Mouse (Mus musculus): ENCODE data around the gene Gramd1a. TPM values are rescaled to one million over a fixed set of nuclear protein-coding genes. Genes with fewer than 3 reads are reported as not detected.
A peak's percentile ranks its signal among the peaks of the same experiment; 100 is the strongest.

Gramd1a gene
- 10 to 100 TPM; 41.9 to 51.7 TPM for total RNA-seq (2021)
- long read RNA-seq, experiment 1, partial matches to known transcripts: 10 of 62 reads
- long read RNA-seq, experiment 1, other reads (novel, unspliced or antisense): 52 of 62 reads
- long read RNA-seq, experiment 2, partial matches to known transcripts: 7 of 22 reads
- long read RNA-seq, experiment 2, other reads (novel, unspliced or antisense): 15 of 22 reads

GRCm38 (mm10) chr7:31155296-31156033 lies at the start of gene Gramd1a:
Gramd1a (minus strand) TSS chr7:31155896.
- no peak for DNase-seq (ENCODE audit: low spot score in 2 of 2)

- DNase-seq (ENCODE audit: low spot score in 2 of 2): no peak
Observed at GRCm38 (mm10) chr7:31195591-31196307, 40.1 kb upstream of the Gramd1a start.

DNA sequence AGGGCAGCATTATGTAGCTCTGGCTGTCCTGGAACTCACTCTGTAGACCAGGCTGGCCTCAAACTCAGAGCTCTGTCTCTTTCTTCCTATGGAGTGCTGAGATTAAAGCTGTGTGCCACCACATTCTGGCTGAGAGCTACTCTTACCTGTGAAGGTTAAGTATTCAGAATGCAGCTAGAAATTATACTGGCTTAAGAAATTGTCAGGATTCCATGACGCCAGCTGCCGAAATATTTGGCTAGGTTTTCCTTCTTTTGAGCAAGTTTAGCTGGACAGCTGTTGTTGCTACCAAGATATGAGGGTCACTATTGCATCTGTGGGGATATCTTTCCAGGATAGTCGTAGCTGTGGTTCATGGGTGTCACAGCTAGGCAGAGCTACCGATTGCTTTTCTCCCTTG lies 29.0 kb upstream of the Gramd1a start:
- DNase-seq (ENCODE audit: low spot score in 2 of 2): no peak

- no peak for DNase-seq (ENCODE audit: low spot score in 2 of 2)
Observed at GRCm38 (mm10) chr7:31182863-31183262, 27.2 kb upstream of the Gramd1a start.

- DNase-seq (ENCODE audit: low spot score in 2 of 2): peak; percentile 66 to 69
Observed at GRCm38 (mm10) chr7:31176886-31177763, 21.4 kb upstream of the Gramd1a start.

DNA sequence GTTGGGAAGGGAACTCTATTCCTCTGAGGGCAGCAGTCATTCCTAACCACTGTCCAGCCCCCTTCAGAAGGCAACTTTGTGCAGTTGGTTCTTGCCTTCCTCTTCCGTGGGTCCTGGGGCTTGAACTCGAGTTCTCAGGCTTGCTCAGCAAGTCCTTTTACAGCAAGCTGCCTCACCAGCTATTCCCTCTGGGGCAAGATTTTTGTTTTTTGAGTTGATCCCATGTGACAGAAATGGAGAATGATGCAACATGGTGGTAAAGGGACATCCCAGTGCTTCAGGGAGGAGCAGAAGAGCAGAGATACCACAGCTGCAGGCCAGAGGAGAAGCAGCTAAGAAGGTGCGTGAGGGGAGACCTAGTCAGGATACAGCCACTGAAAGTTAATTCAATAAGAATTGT lies 19.4 kb upstream of the Gramd1a start:
- no peak for DNase-seq (ENCODE audit: low spot score in 2 of 2)

- DNase-seq (ENCODE audit: low spot score in 2 of 2): no peak
Observed at GRCm38 (mm10) chr7:31174466-31174865, 18.8 kb upstream of the Gramd1a start.

DNA sequence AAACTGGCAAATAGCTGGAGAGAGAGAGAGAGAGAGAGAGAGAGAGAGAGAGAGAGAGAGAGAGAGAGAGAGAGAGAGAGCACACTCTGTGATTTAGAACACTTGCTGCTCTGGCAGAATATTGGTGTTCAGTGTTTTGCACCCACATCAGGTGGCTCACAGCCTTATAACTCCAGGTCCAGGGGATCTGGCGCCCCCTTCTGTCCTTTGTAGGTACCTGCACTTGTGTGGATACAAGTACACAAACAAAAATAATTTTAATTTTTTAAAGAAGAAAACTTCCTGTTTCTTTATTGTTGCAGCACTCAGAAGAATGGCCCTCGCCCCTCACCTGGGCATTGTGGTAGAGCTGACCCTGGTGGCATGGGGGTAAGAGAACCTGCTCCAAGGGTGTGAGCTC lies 16.5 kb upstream of the Gramd1a start:
- DNase-seq (ENCODE audit: low spot score in 2 of 2): no peak

DNA sequence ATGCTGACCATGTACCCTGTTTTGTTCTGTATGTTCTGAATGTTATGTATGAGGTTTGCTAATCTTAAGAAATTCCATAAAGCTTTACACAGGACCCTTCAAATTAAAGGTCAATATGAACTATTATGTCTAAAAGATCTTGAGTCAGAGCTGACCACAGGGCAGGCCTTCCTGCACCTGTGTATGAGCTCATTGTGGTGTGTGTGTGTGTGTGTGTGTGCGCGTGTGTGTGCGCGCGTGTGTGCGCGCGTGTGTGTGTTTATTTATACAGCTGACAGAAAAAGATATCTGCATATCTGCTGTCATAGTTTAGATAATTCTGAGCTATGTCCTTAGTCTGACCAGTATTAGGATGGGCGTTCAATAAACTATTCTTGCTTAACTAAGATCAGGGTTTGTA lies 14.8 kb upstream of the Gramd1a start:
- DNase-seq (ENCODE audit: low spot score in 2 of 2): no peak

DNA sequence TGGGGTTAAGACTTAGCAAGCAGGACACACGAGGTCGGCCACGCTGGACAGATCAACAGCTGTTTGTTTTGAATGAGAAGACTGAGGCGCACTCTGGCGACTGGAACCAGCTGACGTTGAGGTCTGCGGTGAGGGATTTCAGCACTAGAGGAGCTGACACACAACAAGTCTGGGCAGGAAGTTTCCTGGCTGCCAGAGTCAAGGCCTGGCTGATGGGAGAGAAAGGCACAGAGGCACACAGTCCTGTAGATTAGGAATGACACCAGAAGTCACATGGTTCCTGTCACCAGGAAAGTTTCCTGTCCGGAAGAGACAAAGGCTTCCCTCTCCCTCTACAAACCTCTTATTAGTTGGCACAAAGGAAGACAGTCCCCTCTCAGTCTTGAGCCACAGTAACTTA lies 12.7 kb upstream of the Gramd1a start:
- DNase-seq (ENCODE audit: low spot score in 2 of 2): no peak

DNA sequence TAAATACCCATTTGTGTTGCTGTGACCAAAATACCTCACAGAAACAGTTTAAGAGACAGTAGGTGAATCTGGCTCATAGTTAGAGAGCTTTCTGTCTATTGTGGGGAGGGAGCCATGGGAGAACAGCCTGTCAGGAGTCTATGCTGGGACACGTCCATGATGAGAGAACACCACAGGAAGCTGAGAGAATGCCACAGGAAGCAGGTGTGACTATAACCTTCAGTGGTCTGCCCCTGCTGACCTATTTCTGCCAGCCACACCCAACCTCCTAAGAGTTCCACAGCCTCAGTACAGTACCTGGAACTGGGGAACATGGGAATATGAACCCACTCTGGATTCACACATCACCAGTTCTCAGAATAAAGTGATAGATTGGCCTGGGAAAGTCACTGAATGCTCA lies 9.1 kb upstream of the Gramd1a start:
- DNase-seq (ENCODE audit: low spot score in 2 of 2): no peak

- no peak for DNase-seq (ENCODE audit: low spot score in 2 of 2)
Observed at GRCm38 (mm10) chr7:31163666-31164577, 8.2 kb upstream of the Gramd1a start.

- DNase-seq (ENCODE audit: low spot score in 2 of 2): no peak
Observed at GRCm38 (mm10) chr7:31162324-31162723, 6.6 kb upstream of the Gramd1a start.

DNA sequence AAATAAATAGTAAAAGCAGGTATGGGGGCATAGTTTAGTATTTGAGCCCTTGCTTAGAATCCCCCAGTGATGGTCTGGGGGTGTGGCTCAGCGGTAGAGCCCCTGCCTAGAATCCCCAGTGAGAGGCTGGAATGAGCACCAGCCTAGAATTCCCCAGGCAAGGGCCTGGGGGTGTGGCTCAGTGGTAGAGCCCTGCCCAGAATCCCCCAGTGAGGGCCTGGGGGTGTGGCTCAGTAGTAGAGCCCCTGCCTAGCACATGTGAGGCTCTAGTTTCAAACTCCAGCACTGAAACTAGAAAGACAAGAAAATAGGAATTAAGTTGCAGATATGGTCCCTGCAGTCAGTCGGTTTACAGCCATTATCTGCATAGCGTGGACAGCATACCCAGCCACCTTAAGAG lies 6.1 kb upstream of the Gramd1a start:
- DNase-seq (ENCODE audit: low spot score in 2 of 2): no peak

- DNase-seq (ENCODE audit: low spot score in 2 of 2): no peak
Observed at GRCm38 (mm10) chr7:31161246-31161645, 5.5 kb upstream of the Gramd1a start.

GRCm38 (mm10) chr7:31160763-31161162 lies 5.1 kb upstream of the Gramd1a start:
- DNase-seq (ENCODE audit: low spot score in 2 of 2): no peak

- no peak for DNase-seq (ENCODE audit: low spot score in 2 of 2)
Observed at GRCm38 (mm10) chr7:31156034-31156928, 585 bp upstream of the Gramd1a start.

DNA sequence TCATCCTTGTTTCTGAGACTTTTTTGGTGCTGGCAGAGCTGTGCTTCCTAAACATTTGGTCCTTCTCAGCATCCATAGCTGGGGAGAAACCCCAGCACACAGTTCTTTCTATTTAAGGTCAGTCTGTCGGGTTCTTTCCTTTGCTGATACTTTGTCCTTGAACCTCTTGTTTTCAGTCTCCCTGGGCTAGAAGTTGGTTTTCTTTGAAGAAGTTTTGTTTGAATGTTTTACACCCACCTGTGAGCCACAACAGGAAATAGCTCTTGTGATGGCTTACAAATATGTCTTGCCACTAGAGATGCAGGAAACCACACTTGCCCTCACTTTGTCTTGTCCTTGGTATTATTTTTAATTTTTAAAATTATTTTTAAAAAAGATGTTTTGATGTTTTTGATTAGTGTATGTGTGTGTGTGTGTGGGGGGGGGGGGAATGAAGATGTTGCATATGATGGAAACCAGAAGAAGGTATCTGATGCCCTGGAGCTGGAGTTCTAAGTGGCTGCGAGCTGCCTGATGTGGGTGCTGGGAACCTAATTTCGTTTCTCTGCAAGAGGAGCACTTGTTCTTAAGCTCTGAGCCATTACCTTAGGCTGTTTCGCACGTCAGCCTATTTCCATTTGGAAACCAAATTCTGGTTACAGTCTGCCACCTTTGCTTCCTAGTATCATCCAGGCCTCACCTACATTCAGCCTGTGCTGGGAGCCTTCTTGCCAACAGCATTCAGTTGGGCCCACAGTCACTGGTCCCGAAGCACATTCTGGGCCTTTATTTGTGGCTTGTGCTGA lies 2.0 kb downstream of the Gramd1a start:
- DNase-seq (ENCODE audit: low spot score in 2 of 2): no peak

All from adrenal gland, adult 18-20 months (tissue).